Mouse (Mus musculus) gastrocnemius, adult 18-20 months (tissue): ENCODE measurements around the gene Ap4m1. TPM values are rescaled to one million over a fixed set of nuclear protein-coding genes. Genes with fewer than 3 reads are reported as not detected.
"Not testable (repeated sequence)": the region's sequence is repeated elsewhere in the genome, so short reads cannot be mapped to it uniquely, and the experiment has no call there.

Source experiments
- DNase-seq: peaks from one replicate; pipeline ENCODE4 v3.0.0; 2021; ENCODE audit warnings: low spot score
- microRNA-seq: library from miRNA; unstranded; fragments of <30 nt; microRNA quantifications from one replicate; pipeline ENCODE4 v1.2.0, GENCODE M21; 2021
- total RNA-seq, 2 experiments: library from RNA; stranded (reverse); gene quantifications; 2 replicates each; pipeline ENCODE4 v1.2.3; 2021

The Ap4m1 gene
- total RNA-seq, 2 experiments from 2014 or later: 6.6 to 7.0 TPM

DNA sequence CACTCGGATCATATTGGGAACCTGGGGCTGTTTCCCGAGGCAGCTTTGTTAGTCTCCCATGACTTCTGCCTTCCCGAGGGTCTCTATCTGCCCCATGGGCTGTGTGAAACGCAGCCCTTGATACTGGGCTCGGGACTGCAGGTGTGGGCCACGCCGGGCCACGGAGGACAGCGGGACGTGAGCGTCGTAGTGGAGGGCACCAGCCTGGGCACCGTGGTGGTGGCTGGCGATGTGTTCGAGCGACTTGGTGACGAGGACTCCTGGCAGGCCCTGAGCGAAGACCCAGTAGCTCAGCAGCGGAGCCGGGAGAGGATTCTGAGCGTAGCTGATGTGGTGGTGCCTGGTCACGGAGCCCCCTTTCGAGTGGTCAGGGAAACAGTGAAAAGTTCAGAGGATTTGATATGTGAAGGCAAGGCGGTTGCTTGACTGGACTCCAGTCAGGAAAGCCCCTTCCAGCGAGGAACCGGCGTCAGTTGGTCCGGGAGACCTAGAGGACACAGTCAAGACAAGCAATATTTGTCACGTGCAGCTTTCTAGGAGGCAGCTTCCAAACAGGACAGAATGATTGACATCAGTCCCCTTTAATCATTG, 23.0 kb downstream of the Ap4m1 start:
- peak; percentile 17 for DNase-seq

DNA sequence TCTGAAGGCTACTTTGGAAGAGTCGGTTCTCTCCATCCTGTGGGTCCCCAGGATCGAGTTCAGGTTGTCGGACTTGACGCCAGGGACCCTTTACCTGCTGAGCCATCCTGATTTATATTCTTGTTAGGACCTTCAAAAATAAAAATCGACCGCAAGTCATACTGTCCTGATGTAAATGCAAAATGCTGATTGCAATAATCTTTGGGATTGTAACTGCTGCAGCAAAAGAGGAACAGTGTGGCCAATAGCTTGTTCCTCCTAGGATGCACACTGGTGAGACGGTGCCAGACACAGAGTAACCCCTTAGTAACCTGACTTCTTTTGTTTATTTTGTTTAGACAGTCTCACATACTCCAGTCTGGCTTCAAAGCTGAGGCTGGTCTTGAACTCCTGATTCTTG, 23.7 kb downstream of the Ap4m1 start:
- DNase-seq: no peak

DNA sequence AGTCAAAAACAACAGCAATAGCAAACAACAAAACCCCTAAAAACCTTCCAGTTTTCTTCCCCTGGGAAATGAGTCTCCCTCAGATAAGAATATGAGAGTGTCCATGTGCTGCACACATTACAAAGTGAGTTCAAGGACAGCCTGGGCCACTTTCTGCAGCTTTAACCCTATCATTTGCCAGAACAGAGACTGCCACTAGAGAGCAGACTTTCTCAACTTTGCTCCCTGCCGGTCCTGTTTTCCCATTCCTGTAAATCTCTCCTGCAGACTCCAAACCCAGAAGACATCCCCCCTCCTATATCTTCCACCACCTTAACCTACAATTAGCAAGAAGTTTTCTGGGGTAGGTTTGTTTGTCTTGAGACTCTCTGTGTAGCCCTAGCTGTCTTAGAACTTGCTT, 27.8 kb downstream of the Ap4m1 start:
- DNase-seq: no peak

DNA sequence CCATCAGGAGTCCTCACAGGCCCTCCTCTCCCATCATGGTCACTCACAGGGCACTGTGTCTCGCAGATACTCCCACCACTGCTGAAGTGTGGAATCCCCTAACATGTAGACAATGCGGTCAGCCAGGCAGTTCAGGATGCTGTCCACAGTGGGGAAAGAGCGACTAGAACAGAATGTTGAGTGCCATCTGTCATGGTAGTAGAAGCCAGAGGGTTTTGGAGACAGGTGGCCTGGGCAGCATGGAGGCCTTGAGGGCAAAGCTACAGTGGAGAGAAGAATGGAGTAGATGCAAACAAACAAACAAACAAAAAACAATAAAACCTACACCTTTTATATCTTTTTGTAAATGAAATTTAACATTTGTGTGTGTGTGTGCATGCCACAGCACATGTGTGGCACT, 30.3 kb downstream of the Ap4m1 start:
- no peak for DNase-seq

DNA sequence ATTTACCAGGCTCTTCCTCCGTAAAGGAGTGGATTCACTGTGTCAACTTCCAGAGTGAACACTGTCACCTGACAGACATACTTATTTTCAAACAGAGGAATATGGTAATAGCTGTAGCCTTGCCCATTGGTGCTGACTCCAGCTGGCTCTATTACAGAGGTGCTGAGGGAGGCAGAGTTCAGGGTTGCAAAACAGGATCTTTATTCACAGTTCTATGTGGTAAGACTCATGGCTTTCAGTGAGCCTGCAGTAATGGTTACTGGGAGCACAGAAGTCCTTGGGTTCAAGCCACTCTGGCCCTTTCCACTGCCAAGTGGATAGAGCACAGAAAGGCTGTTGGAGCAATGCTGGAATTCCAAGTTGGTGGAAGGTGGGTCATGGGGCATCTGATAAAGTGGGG, 35.5 kb downstream of the Ap4m1 start:
- DNase-seq: no peak

DNA sequence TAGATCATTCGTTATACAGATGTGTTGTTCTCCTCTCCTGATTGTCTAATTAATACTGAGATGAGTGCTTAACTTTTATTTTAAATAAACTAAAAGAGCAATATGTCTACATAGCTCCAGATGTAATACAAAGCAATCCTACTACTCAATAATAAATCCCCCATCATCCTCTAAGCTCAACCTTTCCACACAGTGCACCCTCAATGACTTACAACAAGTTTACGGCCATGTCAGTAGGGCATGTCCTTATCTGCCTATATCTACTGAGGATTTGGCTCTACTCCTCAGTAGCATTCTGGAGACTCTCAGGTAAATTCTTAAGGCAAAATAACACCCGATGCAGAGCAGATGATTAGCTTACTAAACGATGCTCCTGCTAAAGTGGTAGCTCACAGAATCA, 36.1 kb downstream of the Ap4m1 start:
- no peak for DNase-seq

DNA sequence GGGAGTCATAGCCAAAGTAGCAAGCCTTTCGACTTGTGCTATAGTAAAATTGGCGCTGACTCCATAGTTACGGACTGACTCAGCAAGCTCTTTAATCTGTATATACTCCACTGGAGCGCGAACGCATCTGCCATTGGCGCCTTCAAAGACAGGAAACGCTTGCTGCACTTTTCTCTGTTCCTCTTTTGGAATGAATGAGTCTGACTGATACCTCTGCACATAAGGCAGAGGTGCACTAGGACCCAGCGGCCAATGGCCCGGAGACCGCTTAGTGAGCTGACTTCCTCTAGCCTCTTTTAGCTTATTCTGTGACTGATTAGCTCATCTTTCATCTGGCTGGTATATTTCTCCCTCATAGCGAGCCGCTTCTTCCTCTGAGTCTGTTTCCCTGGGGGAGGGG, 44.8 kb downstream of the Ap4m1 start:
- DNase-seq: not testable (repeated sequence)

DNA sequence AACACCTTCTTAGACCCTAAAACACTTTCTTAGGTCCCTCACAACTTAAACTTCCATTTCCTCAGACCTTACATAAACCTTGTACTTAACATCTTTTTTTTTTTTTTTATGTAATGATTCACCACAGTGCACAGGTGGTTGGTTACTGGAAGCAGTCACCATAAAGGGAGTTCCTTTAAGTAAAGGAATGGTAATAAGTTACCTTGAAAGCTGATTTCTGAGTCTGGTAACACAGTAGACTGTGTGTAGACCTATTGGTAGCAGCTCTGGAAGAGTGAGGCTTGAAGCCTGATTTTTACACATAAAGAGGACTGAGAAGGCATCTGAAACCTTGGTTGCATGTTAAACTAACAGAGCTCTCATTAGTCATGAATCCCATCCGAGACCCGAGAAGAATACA, 48.1 kb downstream of the Ap4m1 start:
- no peak for DNase-seq

DNA sequence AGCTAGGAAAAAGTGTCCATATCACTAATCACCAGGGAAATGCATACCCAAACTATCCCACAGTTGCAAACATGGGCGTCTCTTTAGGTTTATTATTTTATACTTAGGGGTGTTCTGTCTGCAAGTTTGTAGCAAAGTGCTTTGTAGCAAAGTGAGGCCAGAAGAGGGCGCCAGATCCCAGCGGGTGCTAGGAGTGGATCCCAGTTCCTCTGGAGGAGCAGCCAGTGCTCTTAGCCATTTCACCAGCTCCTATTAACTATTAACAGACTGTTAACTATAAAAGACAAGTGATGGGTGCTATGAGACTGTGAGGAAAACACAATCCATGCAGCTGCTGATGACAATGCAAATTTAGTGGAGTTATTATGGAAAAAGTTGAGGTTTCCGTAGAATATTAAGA, 50.3 kb downstream of the Ap4m1 start:
- peak; percentile 80 for DNase-seq

DNA sequence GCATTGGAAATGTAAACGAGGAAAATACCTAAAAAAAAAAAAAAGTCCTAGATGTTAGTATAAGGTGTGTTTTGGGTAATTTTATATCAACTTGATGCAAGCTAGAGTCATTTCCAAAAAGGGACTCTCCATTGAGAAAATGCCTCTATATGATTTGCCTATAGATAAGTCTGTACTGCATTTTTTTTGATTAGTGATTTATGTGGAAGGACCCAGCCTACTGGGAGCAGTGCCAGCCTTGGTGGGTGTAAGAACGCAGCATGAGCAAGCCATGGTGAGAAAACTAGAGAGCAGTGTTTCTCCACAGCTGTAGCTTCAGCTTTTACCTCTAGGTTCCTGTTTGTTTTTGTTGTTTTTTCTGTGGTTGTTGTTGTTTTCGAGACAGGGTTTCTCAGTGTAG, 51.5 kb downstream of the Ap4m1 start:
- DNase-seq: no peak

DNA sequence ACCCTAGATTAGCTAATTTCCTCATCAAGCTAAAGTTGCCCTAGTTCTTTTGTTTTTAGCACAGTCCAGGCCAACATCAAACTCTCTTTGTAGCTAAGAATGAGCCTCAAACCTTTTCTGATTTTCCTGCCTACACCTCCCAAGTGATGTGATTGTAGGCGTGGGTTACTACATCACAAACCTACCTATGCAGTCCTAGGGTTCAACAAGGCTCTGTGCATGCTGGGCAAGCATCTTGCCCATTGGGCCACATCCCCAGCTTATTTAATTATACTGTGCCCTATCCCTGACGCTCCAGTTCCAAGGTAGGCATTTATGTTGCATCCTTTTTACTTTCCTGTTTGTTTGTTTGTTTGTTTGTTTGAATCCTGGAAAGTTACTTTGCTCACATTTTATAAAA, 53.9 kb downstream of the Ap4m1 start, which contains the start of gene Nxpe5:
TSS of gene Nxpe5 (plus strand) at position 199 of the 400 bp plus-strand sequence.
- no peak for DNase-seq

DNA sequence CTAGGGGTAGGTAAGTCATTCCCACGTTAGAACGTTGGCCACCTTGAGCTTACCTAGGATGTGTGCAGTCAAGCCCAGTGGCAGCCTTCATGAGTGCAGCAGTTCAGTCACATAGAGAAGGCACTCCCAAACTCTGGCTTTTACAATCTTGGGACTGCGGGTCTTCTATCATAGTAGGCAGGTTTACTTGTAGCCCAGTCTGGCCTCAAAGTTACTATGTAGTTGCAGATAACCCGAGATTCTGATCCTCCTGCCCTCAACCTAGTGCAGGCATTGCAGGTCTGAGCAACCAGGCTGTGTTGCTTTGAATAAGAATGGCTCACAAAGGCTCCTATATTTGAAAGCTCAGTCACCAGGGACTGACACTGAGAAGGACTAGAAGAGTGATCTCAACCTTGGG, 54.7 kb downstream of the Ap4m1 start:
- no peak for DNase-seq

DNA sequence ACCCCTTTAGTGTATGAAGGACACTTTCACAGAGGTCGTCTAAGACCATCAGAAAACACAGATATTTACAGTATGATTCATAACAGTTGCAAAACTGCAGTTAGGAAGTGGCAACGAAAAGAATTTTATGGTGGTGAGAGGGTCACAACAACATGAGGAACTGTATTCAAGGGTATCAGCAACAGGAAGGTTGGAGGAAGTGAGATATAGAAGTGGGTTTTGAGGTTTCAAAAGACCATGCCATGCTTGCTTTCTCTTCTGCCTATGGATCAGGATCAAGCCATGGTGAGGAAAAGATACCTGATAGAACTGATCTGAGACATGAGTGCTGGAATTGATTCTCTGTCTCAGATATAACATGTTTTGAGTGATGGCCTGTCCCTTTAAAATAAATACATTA, 55.6 kb downstream of the Ap4m1 start:
- no peak for DNase-seq

DNA sequence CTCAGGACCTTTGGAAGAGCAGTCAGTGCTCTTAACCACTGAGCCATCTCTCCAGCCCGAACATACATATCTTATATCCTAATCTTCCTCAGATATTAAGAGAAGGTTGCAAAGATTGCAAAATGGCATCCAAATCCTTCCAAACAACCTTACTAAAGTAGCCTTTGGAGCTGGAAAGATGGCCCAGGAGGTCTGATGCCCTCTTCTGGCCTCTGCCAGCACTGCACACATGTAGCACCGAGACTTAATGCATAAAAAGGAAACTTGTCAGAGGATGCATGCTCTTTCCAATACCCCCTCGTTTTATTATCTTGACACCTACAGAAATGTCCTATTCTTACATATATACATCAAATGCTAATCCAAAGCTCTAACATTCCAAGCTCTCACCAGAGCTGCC, 56.2 kb downstream of the Ap4m1 start:
- no peak for DNase-seq

DNA sequence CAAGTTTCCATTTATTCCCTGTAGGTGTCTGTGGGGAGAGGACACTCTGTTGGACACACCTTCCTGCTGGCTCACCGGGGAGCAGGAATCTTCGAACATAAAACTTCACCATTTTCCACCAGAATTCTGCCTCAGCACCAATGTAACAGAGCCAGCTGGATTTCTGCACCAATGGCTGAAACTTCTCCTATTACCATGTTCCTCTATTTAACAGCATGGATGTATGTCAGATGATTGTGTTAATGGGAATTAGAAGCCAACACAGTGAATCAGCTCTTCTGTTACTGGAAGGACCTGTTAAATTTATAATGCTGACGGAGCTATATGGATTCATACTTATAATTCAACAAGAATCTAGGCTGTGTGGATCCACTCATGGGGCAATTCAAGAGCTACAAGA, 57.7 kb downstream of the Ap4m1 start:
- no peak for DNase-seq

Small RNA genes lying within 50 kb of the gene (microRNA-seq; reads per million reads assigned to microRNA genes)
- gene Mir106b (538 reads per million, percentile 76 among the genes with 10 or more reads in this experiment), gene Mir25 (400 reads per million, percentile 72 among the genes with 10 or more reads in this experiment), gene Mir93 (2,172 reads per million, percentile 88 among the genes with 10 or more reads in this experiment)

Other genes with a start within 250 kb of the Ap4m1 start
- under 1 TPM; 0.38 to 0.59 TPM for gene Gjc3, start 208.9 kb upstream of the Ap4m1 start, total RNA-seq
- under 1 TPM in 1 of 2 experiments, not detected in 1; 0.52 TPM for gene Azgp1, start 190.5 kb upstream of the Ap4m1 start, total RNA-seq
- gene Smok3a, start 150.7 kb upstream of the Ap4m1 start, total RNA-seq: not detected
- not detected for gene Smok3b, start 150.6 kb upstream of the Ap4m1 start, total RNA-seq
- not detected for gene Smok3c, start 118.8 kb upstream of the Ap4m1 start, total RNA-seq
- gene Zkscan1, start 86.9 kb upstream of the Ap4m1 start, total RNA-seq: 10 to 100 TPM; 11.2 to 11.8 TPM
- 10 to 100 TPM; 15.0 to 15.4 TPM for gene Zscan21, start 55.1 kb upstream of the Ap4m1 start, total RNA-seq
- gene Zfp113, start 16.3 kb upstream of the Ap4m1 start, total RNA-seq: 1 to 10 TPM; 4.9 to 5.8 TPM
- 100 to 1,000 TPM; 105 to 110 TPM for gene Cops6, start 10.9 kb upstream of the Ap4m1 start, total RNA-seq
- 1 to 10 TPM; 6.5 to 7.8 TPM for gene Mcm7, start 420 bp downstream of the Ap4m1 start, total RNA-seq
- gene Taf6, start 15.4 kb downstream of the Ap4m1 start, total RNA-seq: 10 to 100 TPM; 34.5 to 34.9 TPM
- 1 to 10 TPM; 2.7 to 3.5 TPM for gene Cnpy4, start 15.5 kb downstream of the Ap4m1 start, total RNA-seq
- 1 to 10 TPM; 1.4 TPM for gene Mblac1, start 22.3 kb downstream of the Ap4m1 start, total RNA-seq
- under 1 TPM; 0.09 to 0.31 TPM for gene Nxpe5, start 53.9 kb downstream of the Ap4m1 start, total RNA-seq
- gene Lamtor4, start 83.5 kb downstream of the Ap4m1 start, total RNA-seq: 10 to 100 TPM; 47.2 to 51.1 TPM
- gene BC037034, start 92.0 kb downstream of the Ap4m1 start, total RNA-seq: 1 to 10 TPM; 2.7 to 3.2 TPM
- gene Gal3st4, start 100.8 kb downstream of the Ap4m1 start, total RNA-seq: under 1 TPM in 1 of 2 experiments, not detected in 1; 0.14 TPM
- not detected for gene Gm43720, start 108.0 kb downstream of the Ap4m1 start, total RNA-seq
- not detected for gene Gpc2, start 108.0 kb downstream of the Ap4m1 start, total RNA-seq
- gene Stag3, start 108.2 kb downstream of the Ap4m1 start, total RNA-seq: not detected
- gene Pvrig, start 170.0 kb downstream of the Ap4m1 start, total RNA-seq: not detected